Mouse (Mus musculus): Measurements from ENCODE around the gene Gm2a. TPM values are rescaled to one million over a fixed set of nuclear protein-coding genes. Genes with fewer than 3 reads are reported as not detected.

The Gm2a gene
- total and polyA plus RNA-seq, 2 experiments from 2014 or later = 19.9 to 48.4 TPM

DNA sequence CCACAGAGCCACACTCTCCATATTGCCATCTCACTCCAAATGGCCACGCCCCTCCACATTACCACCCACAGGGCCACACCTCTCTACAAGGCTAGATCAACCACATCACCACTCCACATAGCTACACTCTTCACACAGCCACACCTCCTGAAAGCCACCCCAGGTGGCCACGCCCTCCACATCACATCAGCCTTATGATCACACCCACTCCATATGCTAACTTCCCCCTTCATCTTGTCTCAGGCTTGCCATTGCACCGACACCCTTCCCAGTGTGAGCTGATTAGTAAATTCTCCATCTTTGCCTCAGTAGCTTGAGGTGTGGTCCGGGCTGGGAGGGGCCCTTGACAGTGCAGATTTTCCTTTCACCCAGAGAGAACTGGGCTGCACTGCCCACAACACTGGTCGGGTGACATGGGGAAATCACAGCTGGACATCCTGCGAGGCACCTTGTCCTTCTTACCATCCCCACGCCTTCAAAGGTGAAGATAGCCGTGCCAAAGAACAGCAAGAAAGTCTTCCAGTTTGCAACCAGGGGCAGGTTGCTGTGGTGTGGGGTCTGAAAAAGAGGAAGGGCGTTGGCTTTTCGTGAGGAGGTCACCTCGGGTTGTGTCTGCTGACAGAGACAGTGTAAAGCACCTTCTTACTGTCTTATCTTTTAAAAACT, 33.3 kb downstream of the Gm2a start:
- Histone ChIP-seq H3K27me3 (ENCODE audit: insufficient read depth, low read length) (no peaks in the 10 kb centered on the region), H3K9ac (no peak overlapping the region)

DNA sequence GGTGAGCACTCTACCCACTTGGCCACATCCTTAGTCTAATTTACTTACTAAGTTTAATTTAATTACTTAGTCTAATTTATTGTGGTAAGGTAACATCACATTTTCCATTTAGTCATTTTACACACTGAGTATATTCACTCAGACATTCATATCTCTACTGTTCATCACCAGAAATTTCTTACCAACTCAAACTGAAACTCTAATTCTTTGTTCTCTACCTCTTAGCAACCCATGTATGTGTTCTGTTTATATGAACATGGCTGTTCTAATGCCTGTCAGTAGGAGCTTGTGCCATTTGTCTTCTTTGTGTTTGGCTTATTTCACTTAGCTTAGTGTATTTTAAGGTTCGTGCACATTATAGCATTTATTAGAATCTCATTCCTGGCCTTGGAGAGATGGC, 34.0 kb downstream of the Gm2a start:
- Histone ChIP-seq H3K9me3 (ENCODE audit: low read length) (no peaks in the 10 kb centered on the region), H3K4me1 (ENCODE audit: insufficient read depth) (no peaks in the 10 kb centered on the region), H3K27ac (ENCODE audit: low read depth, low read length) (no peak overlapping the region), H3K36me3 (ENCODE audit: insufficient read depth) (no peaks in the 10 kb centered on the region), H3K4me2 (ENCODE audit: low read depth) (no peak overlapping the region), H3K4me3 (ENCODE audit: low read depth, low read length) (no peak overlapping the region), H3K9ac (no peak overlapping the region), H3K27me3 (ENCODE audit: insufficient read depth, low read length) (no peaks in the 10 kb centered on the region)
- TF ChIP-seq CTCF (IDR thresholded peaks at IDR 0.05; ENCODE audit: low read depth) = no peak
- DNase-seq = no peak
- no peak for ATAC-seq
- 91% methylated on average over 1 of the region's 1 CpGs for WGBS

More for the DNA sequence above, 33.3 kb downstream of the Gm2a start:
- H3K4me1 ChIP-seq (ENCODE audit: insufficient read depth) = no peaks in the 10 kb centered on the region
- H3K9me3 ChIP-seq (ENCODE audit: low read length) = no peaks in the 10 kb centered on the region
- ATAC-seq = no peak
- no peak overlapping the region for H3K27ac ChIP-seq (ENCODE audit: low read depth, low read length)
- no peak for TF ChIP-seq CTCF (IDR thresholded peaks at IDR 0.05; ENCODE audit: low read depth)
- WGBS = 93% methylated on average over 11 of the region's 11 CpGs
- DNase-seq = no peak
- H3K4me3 ChIP-seq (ENCODE audit: low read depth, low read length) = no peak overlapping the region
- H3K4me2 ChIP-seq (ENCODE audit: low read depth) = no peak overlapping the region
- H3K36me3 ChIP-seq (ENCODE audit: insufficient read depth) = no peaks in the 10 kb centered on the region

DNA sequence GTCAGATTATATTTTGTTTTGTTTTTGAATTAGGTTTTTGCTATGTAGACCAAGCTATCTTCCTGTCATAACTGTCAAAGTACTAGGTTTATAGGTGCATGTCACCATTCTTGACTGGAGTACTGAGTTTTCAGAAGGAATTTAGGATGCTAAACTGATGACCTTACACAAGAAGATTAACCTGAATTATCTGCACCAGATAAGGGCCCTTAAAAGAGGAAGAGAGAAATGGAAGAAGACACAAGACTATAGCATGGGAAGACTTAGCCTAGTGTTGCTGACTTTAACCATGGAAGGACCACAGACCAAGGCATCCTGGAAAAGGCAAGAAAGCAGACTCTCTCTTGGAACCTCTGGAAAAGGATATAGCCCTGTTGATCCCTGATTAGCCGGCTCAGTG, 35.3 kb downstream of the Gm2a start:
- Histone ChIP-seq H3K9me3 (ENCODE audit: low read length) (no peaks in the 10 kb centered on the region), H3K36me3 (ENCODE audit: insufficient read depth) (no peaks in the 10 kb centered on the region), H3K4me3 (ENCODE audit: low read depth, low read length) (no peak overlapping the region), H3K9ac (no peak overlapping the region), H3K4me2 (ENCODE audit: low read depth) (no peak overlapping the region), H3K27ac (ENCODE audit: low read depth, low read length) (no peak overlapping the region), H3K4me1 (ENCODE audit: insufficient read depth) (no peaks in the 10 kb centered on the region), H3K27me3 (ENCODE audit: insufficient read depth, low read length) (no peaks in the 10 kb centered on the region)
- no peak for DNase-seq
- no peak for ATAC-seq
- WGBS = 100% methylated on average over 1 of the region's 1 CpGs
- TF ChIP-seq CTCF (IDR thresholded peaks at IDR 0.05; ENCODE audit: low read depth) = no peak

DNA sequence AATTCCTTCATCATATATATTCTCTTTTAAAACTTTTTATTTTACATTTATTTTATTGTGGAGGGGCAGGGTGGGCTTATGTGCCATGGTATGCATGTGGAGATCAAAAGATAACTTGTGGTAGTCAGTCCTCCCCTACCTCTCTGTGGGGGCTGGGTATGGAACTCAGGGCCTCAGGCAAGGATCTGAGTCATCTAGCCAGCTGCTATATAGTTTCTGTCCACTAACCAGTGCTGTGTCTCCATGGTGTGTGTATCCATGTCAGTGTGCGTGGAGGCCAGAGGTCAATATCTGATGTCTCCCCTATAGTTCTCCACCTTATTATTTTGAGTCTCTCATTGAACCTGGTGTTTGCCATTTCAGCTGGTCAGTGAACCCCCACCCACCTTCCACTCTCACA, 36.5 kb downstream of the Gm2a start:
- Histone ChIP-seq H3K36me3 (ENCODE audit: insufficient read depth) (no peaks in the 10 kb centered on the region), H3K9me3 (ENCODE audit: low read length) (no peaks in the 10 kb centered on the region), H3K27ac (ENCODE audit: low read depth, low read length) (no peak overlapping the region), H3K4me1 (ENCODE audit: insufficient read depth) (no peaks in the 10 kb centered on the region), H3K9ac (no peak overlapping the region), H3K27me3 (ENCODE audit: insufficient read depth, low read length) (no peaks in the 10 kb centered on the region), H3K4me2 (ENCODE audit: low read depth) (no peak overlapping the region), H3K4me3 (ENCODE audit: low read depth, low read length) (no peak overlapping the region)
- DNase-seq (no peak), ATAC-seq (no peak)
- 97% methylated on average over 1 of the region's 1 CpGs for WGBS
- no peak for TF ChIP-seq CTCF (IDR thresholded peaks at IDR 0.05; ENCODE audit: low read depth)

DNA sequence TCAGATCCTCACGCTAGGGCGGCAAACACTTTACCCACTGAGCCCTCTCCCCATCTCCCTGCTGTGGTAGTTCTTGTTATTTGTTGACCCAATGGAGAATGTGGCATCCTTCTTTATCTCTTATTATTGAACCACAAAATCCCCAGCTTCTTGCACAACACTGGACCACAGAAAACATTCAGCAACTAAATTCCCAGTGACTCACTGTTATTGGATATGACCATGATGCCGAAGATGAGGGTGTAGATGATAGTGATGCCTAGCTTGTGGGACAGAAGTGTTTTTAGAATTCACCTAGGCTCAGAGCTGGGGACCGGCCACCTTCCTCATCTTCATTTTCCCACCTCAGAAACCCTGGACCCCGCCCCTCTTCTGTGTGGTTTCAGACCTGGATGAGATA, 37.0 kb downstream of the Gm2a start:
- WGBS = 93% methylated on average over 5 of the region's 5 CpGs
- Histone ChIP-seq H3K9me3 (ENCODE audit: low read length) (no peaks in the 10 kb centered on the region), H3K27me3 (ENCODE audit: insufficient read depth, low read length) (no peaks in the 10 kb centered on the region), H3K36me3 (ENCODE audit: insufficient read depth) (no peaks in the 10 kb centered on the region), H3K9ac (no peak overlapping the region), H3K27ac (ENCODE audit: low read depth, low read length) (no peak overlapping the region), H3K4me2 (ENCODE audit: low read depth) (no peak overlapping the region), H3K4me1 (ENCODE audit: insufficient read depth) (no peaks in the 10 kb centered on the region), H3K4me3 (ENCODE audit: low read depth, low read length) (no peak overlapping the region)
- TF ChIP-seq CTCF (IDR thresholded peaks at IDR 0.05; ENCODE audit: low read depth) = no peak
- no peak for DNase-seq
- no peak for ATAC-seq

DNA sequence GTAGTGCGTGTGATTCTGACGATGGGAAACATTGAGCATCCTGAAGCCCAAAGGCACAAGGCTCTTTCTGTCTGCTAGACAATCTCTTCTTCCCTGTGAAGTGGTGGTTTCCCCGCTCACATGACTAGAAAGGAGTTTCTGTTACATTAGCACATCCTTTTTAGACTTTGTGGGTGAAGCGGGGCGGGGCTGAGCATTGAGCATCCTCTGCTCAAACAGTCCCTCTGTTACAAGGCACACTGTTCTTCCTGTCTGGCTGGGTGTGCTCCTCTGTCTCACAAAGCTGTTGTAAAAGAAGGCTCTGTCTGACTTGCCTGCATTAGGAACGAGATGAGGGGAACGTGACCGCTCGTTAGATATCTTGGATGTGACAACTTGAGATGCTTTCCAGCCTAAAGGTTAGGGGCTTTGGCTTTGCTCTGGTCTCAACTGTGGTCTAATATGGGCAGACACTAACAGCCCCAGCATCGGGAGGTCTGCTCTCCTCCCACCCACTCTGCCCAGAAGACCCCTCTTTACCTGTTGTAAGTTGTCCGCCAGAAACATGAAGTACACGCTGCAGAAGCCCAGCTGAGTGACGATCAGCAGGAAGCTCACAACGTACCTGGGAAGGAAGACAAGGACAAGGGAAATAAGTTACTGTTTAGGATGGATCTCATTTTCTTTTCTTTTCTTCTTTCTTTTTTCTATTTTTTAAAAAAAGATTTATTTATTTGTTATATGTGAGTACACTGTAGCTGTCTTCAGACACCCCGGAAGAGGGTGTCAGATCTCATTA, 39.0 kb downstream of the Gm2a start:
- no peak overlapping the region for H3K9ac ChIP-seq
- no peak overlapping the region for H3K4me3 ChIP-seq (ENCODE audit: low read depth, low read length)
- ATAC-seq (peak; percentile 50), DNase-seq (no peak)
- H3K4me2 ChIP-seq (ENCODE audit: low read depth) = no peak overlapping the region
- no peak overlapping the region for H3K27ac ChIP-seq (ENCODE audit: low read depth, low read length)
- no peak for TF ChIP-seq CTCF (IDR thresholded peaks at IDR 0.05; ENCODE audit: low read depth)
- 79% methylated on average over 15 of the region's 15 CpGs for WGBS
- H3K36me3 ChIP-seq (ENCODE audit: insufficient read depth) = no peaks in the 10 kb centered on the region
- H3K27me3 ChIP-seq (ENCODE audit: insufficient read depth, low read length) = no peaks in the 10 kb centered on the region
- H3K9me3 ChIP-seq (ENCODE audit: low read length) = no peaks in the 10 kb centered on the region
- no peaks in the 10 kb centered on the region for H3K4me1 ChIP-seq (ENCODE audit: insufficient read depth)

DNA sequence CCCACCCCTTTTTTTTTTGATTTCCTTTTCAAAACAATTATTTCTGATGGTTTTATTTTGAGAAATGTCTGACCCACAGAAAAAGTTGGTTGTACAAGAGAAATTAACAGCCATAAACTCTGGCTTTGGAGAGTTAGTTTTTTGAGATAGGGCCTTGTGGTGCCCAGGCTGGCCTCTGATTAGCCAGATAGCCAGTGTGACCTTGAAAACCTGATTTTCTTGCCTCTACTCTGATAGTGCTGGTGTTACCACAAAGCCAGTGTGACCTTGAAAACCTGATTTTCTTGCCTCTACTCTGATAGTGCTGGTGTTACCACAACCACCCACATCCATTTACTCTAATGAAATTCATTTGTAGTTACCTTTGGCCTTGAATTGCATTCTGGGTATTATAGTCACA, 39.7 kb downstream of the Gm2a start:
- Histone ChIP-seq H3K4me2 (ENCODE audit: low read depth) (no peak overlapping the region), H3K9me3 (ENCODE audit: low read length) (no peaks in the 10 kb centered on the region)

More for the DNA sequence above, 39.7 kb downstream of the Gm2a start:
- H3K36me3 ChIP-seq (ENCODE audit: insufficient read depth) = no peaks in the 10 kb centered on the region
- no peak for DNase-seq
- no peaks in the 10 kb centered on the region for H3K27me3 ChIP-seq (ENCODE audit: insufficient read depth, low read length)
- no peak overlapping the region for H3K4me3 ChIP-seq (ENCODE audit: low read depth, low read length)
- TF ChIP-seq CTCF (IDR thresholded peaks at IDR 0.05; ENCODE audit: low read depth) = no peak
- H3K4me1 ChIP-seq (ENCODE audit: insufficient read depth) = no peaks in the 10 kb centered on the region
- no peak overlapping the region for H3K27ac ChIP-seq (ENCODE audit: low read depth, low read length)
- no peak for ATAC-seq
- no peak overlapping the region for H3K9ac ChIP-seq
